Mouse (Mus musculus) adrenal gland (tissue): Measurements from ENCODE around the gene Tas2r103.

Experiments
- intact Hi-C: fragments of 180-260 bp; cut with DNase I; formaldehyde crosslinking; loops from one replicate; pipeline ENCODE4 v1.15.1; 2025
- long read RNA-seq, 2 experiments: library from polyadenylated mRNA; unstranded; transcript quantifications; one replicate each; pipeline ENCODE4 v2.0.0; 2020; ENCODE audit warnings: borderline replicate concordance in 1 of 2; ENCODE audit not compliant: insufficient replicate concordance in 1 of 2

Tas2r103 gene
- long read RNA-seq, experiment 1 = 0 reads
- long read RNA-seq, experiment 2 = 0 reads

DNA sequence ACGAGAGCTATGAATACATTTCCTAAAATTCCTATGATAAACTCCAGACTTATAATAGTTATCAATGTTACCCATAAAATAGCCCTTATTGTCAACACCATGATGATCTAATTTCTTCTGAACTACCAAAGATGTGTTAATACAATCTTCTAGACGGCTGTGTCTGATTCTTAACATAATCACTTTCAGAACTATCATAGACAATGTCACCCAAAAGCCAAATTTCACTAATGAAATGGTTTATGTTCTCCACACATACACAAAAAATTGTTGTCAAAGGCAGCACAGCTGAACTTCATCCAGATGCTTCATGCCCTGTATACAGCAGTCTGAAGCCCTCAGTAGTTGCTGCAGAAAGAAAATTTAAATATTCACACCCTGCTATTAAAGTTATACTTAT lies at the start of gene Tas2r103:
Gene Tas2r103 (minus strand): TSS at position 101 of the 400 bp plus-strand sequence.
- intact Hi-C loops = no loop called here

DNA sequence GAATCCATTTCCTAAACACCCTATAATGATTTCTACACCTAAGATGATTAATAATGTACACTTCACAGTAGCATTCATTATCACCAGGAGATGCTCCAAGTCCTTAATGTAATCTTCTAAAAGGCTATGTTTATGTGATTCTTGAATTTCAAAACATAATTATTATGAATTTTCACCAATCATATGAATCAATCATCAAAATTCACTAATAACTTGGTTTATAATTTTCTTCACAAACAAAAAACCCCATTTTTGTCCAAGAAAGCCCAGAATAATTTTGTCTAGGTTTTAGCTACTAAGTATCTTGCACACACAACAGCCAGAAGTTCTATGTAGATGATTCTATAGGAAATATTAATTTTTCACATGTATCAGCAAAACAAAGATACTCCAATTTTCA lies 18.8 kb upstream of the Tas2r103 start, which contains the start of gene Tas2r140:
Gene Tas2r140 (minus strand): TSS at position 101 of the 400 bp plus-strand sequence.
- intact Hi-C loops = no loop called here
